Mouse (Mus musculus) kidney, adult 2 months (tissue): ENCODE results near the gene 0610037L13Rik.

Source experiments
- CTCF ChIP-seq: fragments of 200-500 bp; conservative IDR thresholded peaks from 2 replicates; pipeline ENCODE4 v1.5.1; 2011; ENCODE audit warnings: low read depth, mild to moderate bottlenecking, control low read depth, low read length, moderate library complexity, mixed read lengths; ENCODE audit not compliant: insufficient read depth, insufficient read length
- POLR2A ChIP-seq: fragments of 200-500 bp; IDR thresholded peaks from one replicate; pipeline ENCODE4 v1.6.1; 2011; ENCODE audit warnings: low read depth, low read length, control low read depth

DNA sequence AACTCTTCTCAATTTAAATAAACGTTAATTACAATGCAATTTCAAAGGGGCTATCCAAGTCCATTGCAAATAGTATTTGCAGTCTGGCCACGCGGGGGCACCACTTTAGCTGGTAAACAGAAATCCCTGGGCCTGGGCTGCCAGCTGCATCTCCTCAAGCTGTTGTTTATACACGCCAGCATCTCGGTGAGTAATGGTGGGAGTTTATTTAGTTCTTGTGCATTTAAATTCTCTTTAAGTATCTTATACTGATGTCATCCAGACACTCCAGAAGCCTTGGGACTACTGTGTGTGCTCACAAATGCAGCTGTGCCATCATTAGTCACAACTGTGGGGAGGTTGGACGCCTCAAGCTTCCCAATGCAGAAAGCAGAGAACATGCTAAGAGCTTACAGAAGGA is 47.7 kb downstream of the 0610037L13Rik start:
- TF ChIP-seq POLR2A (no peak), CTCF (peak; percentile 61)
